8 mouse cellular contexts compared by ENCODE assay signal in genomic region chr4:117834845-117835530, GRCm38 (mm10). TPM values are rescaled to one million over a fixed set of nuclear protein-coding genes. Genes with fewer than 3 reads are reported as not detected.
DNase-seq lines count a peak whose midpoint lies in the region; ATAC-seq lines count a peak whose summit lies in the region.

No protein-coding gene starts in this region.

- peak overlapping the region; percentile 63 for H3K27ac ChIP-seq in hindbrain, embryonic 11.5 days (ENCODE audit: low read depth, low read length)

- no peaks in the 10 kb centered on the region; the same call in none of the 2 replicates for H3K4me1 ChIP-seq in hindbrain, embryonic 11.5 days (replicated peaks; ENCODE audit: control insufficient read depth, insufficient read depth, low read length)

- no peaks in the 10 kb centered on the region for H3K36me3 ChIP-seq in hindbrain, embryonic 11.5 days (ENCODE audit: control insufficient read depth, insufficient read depth, low read length)

- H3K9me3 ChIP-seq in hindbrain, embryonic 11.5 days (ENCODE audit: control insufficient read depth, low read length): no peaks in the 10 kb centered on the region

- H3K4me3 ChIP-seq in hindbrain, embryonic 11.5 days (ENCODE audit: low read depth, low read length): peak overlapping the region; percentile 80

- peak; percentile 33 for ATAC-seq in hindbrain, embryonic 11.5 days (ENCODE audit: low FRiP score)
- ATAC-seq in megakaryocyte, adult 5-6 weeks (ENCODE audit: poor library complexity, severe bottlenecking): peak; percentile 19; the same call in 1 of the 2 replicates
- ATAC-seq in monocyte, adult 5-6 weeks (replicated peaks; ENCODE audit: insufficient number of reproducible peaks, low FRiP score, low TSS enrichment, poor library complexity, severe bottlenecking): no peak

- WGBS in hindbrain, embryonic 11.5 days: 1% methylated on average over 35 of the region's 36 CpGs

- peaks cover 2% of the 10 kb centered on the region; the same call in 1 of the 2 replicates for H3K27me3 ChIP-seq in hindbrain, embryonic 11.5 days (ENCODE audit: control insufficient read depth, insufficient read depth, low read length)

- H3K4me2 ChIP-seq in hindbrain, embryonic 11.5 days (replicated peaks; ENCODE audit: low read depth, low read length): peak overlapping the region; percentile 99

- intact Hi-C loops in left cerebral cortex, postnatal 10 days (cut with DNase I): loop anchor here (5.0 kb wide), 3 partner anchors 32 to 247 kb away; partner anchors contain the start of gene B4galt2

- peak; percentile 89 for DNase-seq in ZHBTc4 (ENCODE audit: low read depth, low spot score)
- peak; percentile 60 to 63 for DNase-seq in cerebellum, postnatal 14 days
- DNase-seq in frontal cortex, postnatal 10 days (ENCODE audit: low spot score in 2 of 2): peak; percentile 44 to 63
- DNase-seq in hindbrain, embryonic 11.5 days (ENCODE audit: low spot score): peak; percentile 75
- DNase-seq in left cerebral cortex, postnatal 10 days (ENCODE audit: extremely low spot score in 1 of 2, low spot score in 2 of 2): peak; percentile 46 to 81
- peak; percentile 69 for DNase-seq in right cerebral cortex, postnatal 25 days

- H3K9ac ChIP-seq in hindbrain, embryonic 11.5 days (ENCODE audit: low read depth, low read length): peak overlapping the region; percentile 72

RNA-seq across cellular contexts. Expression of gene Slc6a9, which starts 0.7 kb away (rescaled TPM):
- 6.2 and 7.1 TPM in 2 replicates for polyA plus RNA-seq in hindbrain, embryonic 11.5 days (2014; fragmentation: Nextera tagmentation; extraction: Ambion mirVana)
- 10 to 100 TPM; 40.6 to 44.6 TPM for total RNA-seq in left cerebral cortex, postnatal 10 days (2021)
- 0.76 and 2.6 TPM in 2 replicates for total RNA-seq in megakaryocyte, adult 5-6 weeks (2015)
- total RNA-seq in megakaryocyte, adult 5-6 weeks (2017): 1.9 and 6.1 TPM in 2 replicates
- total RNA-seq in monocyte, adult 5-6 weeks (2017): 1.8 to 2.8 TPM in 2 of 3 replicates, not detected in the other

RNA-seq across cellular contexts. Expression of gene Ccdc24, which starts 37.4 kb away (rescaled TPM):
- polyA plus RNA-seq in hindbrain, embryonic 11.5 days (2014; fragmentation: Nextera tagmentation; extraction: Ambion mirVana): 1.7 and 1.8 TPM in 2 replicates
- total RNA-seq in left cerebral cortex, postnatal 10 days (2021): 1 to 10 TPM; 3.1 to 3.3 TPM
- total RNA-seq in megakaryocyte, adult 5-6 weeks (2015): not detected in 2 replicates
- total RNA-seq in megakaryocyte, adult 5-6 weeks (2017): not detected in 2 replicates
- not detected in 3 replicates for total RNA-seq in monocyte, adult 5-6 weeks (2017)

RNA-seq across cellular contexts. Expression of gene B4galt2, which starts 48.3 kb away (rescaled TPM):
- 27.3 and 27.9 TPM in 2 replicates for polyA plus RNA-seq in hindbrain, embryonic 11.5 days (2014; fragmentation: Nextera tagmentation; extraction: Ambion mirVana)
- 100 to 1,000 TPM; 165 to 170 TPM for total RNA-seq in left cerebral cortex, postnatal 10 days (2021)
- not detected in 2 replicates for total RNA-seq in megakaryocyte, adult 5-6 weeks (2015)
- total RNA-seq in megakaryocyte, adult 5-6 weeks (2017): 0.61 TPM in 1 of 2 replicates, not detected in the other
- not detected in 3 replicates for total RNA-seq in monocyte, adult 5-6 weeks (2017)

RNA-seq across cellular contexts. Expression of gene Atp6v0b, which starts 52.1 kb away (rescaled TPM):
- 233 and 246 TPM in 2 replicates for polyA plus RNA-seq in hindbrain, embryonic 11.5 days (2014; fragmentation: Nextera tagmentation; extraction: Ambion mirVana)
- total RNA-seq in left cerebral cortex, postnatal 10 days (2021): 100 to 1,000 TPM; 464 to 465 TPM
- 482 and 584 TPM in 2 replicates for total RNA-seq in megakaryocyte, adult 5-6 weeks (2015)
- total RNA-seq in megakaryocyte, adult 5-6 weeks (2017): 229 and 245 TPM in 2 replicates
- total RNA-seq in monocyte, adult 5-6 weeks (2017): 121 to 188 TPM (median 178 TPM) in 3 replicates

RNA-seq across cellular contexts. Expression of gene Dph2, which starts 56.8 kb away (rescaled TPM):
- 21.0 and 26.8 TPM in 2 replicates for polyA plus RNA-seq in hindbrain, embryonic 11.5 days (2014; fragmentation: Nextera tagmentation; extraction: Ambion mirVana)
- total RNA-seq in left cerebral cortex, postnatal 10 days (2021): 10 to 100 TPM in 1 of 2 experiments, 1 to 10 TPM in 1; 8.0 to 10.1 TPM
- total RNA-seq in megakaryocyte, adult 5-6 weeks (2015): 5.2 and 6.5 TPM in 2 replicates
- total RNA-seq in megakaryocyte, adult 5-6 weeks (2017): 4.1 and 4.3 TPM in 2 replicates
- 2.1 to 15.0 TPM (median 4.2 TPM) in 3 replicates for total RNA-seq in monocyte, adult 5-6 weeks (2017)

Comparison
In these comparisons a context has a peak if more than half of its experiments do, and no peak if none do; other contexts are left out.
1. RNA of gene Slc6a9, which starts 0.7 kb away (total RNA-seq): 40.6 to 44.6 TPM in left cerebral cortex, postnatal 10 days; 1.8 to 2.8 TPM in monocyte, adult 5-6 weeks and 0.76 to 6.1 TPM in megakaryocyte, adult 5-6 weeks; every median in the first group is over 4 times any median in the second.
2. RNA of gene B4galt2, which starts 48.3 kb away (total RNA-seq): 165 to 170 TPM in left cerebral cortex, postnatal 10 days; 0.61 TPM in megakaryocyte, adult 5-6 weeks and not detected in monocyte, adult 5-6 weeks; every median in the first group is over 100 times any median in the second.
3. Peak in every context shown above with its lines, with median percentiles within 50 percentile points of each other: DNase-seq.